Mouse (Mus musculus) brain, embryonic 14.5 days (tissue): Measurements from ENCODE around the gene Ccdc138. TPM values are rescaled to one million over a fixed set of nuclear protein-coding genes. Genes with fewer than 3 reads are reported as not detected.

ENCODE experiments used
- DNase-seq: peaks from one replicate; pipeline ENCODE4 v3.0.0-alpha.2; 2011; ENCODE audit warnings: low read depth
- CTCF ChIP-seq: fragments of 200-500 bp; IDR thresholded peaks from 2 replicates; pipeline ENCODE4 v1.5.1; 2012; ENCODE audit warnings: inconsistent platforms, mild to moderate bottlenecking, moderate library complexity, borderline replicate concordance; ENCODE audit not compliant: insufficient read depth, insufficient read length; ENCODE audit errors: extremely low read depth
- POLR2A ChIP-seq: fragments of 200-500 bp; IDR thresholded peaks from 2 replicates; pipeline ENCODE4 v1.6.1; 2012; ENCODE audit warnings: mild to moderate bottlenecking, inconsistent platforms, borderline replicate concordance; ENCODE audit not compliant: poor library complexity, insufficient read depth, insufficient read length, severe bottlenecking; ENCODE audit errors: extremely low read depth
- polyA plus RNA-seq: library from polyadenylated mRNA; depleted of rRNA; stranded (reverse); fragments of >200 nt; gene quantifications from 2 replicates; pipeline ENCODE4 v1.2.3, GENCODE M21; 2012

Gene Ccdc138
- polyA plus RNA-seq, 1 experiment = 4.6 TPM

DNA sequence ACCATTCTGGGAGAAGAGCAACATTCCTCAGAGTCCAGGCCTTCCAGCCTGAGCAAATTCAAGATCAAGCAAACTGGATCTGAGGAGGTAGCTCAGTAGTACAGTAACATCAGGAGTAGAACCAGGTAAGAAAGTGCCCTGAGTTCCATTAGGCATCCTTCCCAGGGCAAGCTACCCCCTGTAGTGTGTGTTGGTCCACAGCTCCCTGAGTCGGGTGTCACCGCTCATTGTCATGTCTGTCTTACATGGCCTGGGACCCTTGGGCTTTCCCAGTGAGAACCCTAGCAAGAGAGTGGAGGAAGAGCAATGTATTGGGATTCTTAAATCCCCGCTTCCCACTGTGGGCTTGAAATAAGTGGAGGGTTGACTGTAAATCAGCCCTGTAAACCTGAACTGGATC, 97.4 kb downstream of the Ccdc138 start:
- TF ChIP-seq CTCF = no peak
- no peak for TF ChIP-seq POLR2A

DNA sequence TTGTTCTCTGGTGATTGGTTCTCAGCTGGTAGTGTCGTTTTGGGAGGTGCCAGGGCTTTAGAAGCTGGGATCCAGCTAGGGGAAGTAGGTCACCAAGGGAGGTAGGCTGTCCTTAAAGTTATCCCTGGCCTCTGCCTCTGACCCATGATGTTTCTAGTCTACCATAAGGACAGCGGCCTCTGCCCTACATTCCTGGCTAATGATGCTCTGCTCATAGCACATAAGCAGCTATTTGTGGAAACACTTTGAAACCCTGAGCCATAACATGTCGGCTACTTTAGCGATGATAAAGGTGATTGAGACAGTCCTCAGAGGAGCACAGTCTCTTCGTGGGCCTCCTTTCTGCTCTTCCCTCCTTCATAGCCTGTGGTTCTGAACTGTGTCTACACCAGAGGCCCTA, 98.1 kb downstream of the Ccdc138 start:
- DNase-seq = no peak
- TF ChIP-seq CTCF = no peak
- TF ChIP-seq POLR2A = no peak

More for the DNA sequence above, 97.4 kb downstream of the Ccdc138 start:
- no peak for DNase-seq

GRCm38 (mm10) chr10:58600151-58600550, 102.4 kb downstream of the Ccdc138 start:
- no peak for DNase-seq
- TF ChIP-seq POLR2A = no peak
- no peak for TF ChIP-seq CTCF

DNA sequence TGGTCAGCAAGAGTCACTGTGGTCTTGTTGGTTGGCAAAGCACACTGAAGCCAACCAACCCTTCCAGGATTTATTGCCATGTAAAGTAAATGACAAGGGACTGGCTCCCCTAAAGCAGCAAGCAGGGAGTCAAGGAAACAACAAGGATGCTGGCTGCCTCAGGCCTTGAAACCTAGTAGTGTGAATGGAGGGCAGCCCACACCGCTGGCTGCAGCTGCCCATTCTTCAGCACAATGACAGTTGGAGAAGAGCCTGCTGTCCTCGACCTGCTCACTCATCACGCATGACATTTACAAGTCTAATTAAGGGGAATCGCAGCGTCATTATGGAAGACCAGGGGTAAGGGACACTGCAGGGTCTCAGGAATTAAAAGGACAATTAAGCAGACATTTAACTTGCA, 103.2 kb downstream of the Ccdc138 start:
- peak; percentile 86 for DNase-seq
- no peak for TF ChIP-seq CTCF
- no peak for TF ChIP-seq POLR2A

GRCm38 (mm10) chr10:58601431-58601901, 103.7 kb downstream of the Ccdc138 start:
- peak; percentile 94 for DNase-seq
- TF ChIP-seq CTCF (no peak), POLR2A (no peak)

DNA sequence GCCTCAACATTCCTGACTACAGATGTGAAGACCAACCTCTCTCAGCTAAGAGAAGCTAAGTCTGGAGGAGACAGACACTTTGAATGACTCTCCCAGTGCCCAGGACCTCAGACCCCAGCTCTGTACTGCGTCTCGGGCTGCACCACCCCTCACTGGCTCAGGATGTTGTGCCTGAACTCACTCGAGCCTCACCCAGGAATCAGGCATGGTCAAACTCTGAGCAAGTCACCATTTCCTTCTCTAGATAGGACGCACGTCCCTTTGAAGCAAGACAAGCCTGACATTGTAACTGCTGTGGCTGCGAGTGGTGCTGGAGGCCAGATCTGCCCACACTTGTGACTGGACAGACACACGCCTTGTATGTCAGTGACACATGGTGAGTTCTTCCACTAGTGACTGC, 104.2 kb downstream of the Ccdc138 start:
- TF ChIP-seq CTCF = no peak
- no peak for TF ChIP-seq POLR2A
- no peak for DNase-seq

- no peak for TF ChIP-seq CTCF
- no peak for TF ChIP-seq POLR2A
These were observed 107.0 kb downstream of the Ccdc138 start for GRCm38 (mm10) chr10:58604779-58605178.

DNA sequence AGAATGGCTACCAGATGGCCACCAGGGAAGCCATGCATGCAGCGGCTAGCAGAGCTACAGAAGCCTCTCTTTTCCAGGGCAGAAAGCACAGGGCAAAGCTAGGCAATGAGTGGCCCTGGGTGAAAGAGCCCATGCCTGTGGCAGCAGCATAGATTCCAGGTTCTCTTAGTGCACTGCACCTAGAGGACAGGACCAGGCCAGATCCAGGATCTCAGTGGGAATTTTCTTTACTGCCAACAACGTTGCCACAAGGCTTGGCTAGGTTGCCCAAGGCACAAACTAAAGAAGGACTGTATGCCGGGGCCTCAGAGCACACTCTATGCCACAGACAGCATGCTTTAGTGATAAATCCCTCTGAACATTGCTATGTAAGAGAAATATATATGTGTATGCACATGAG, 108.6 kb downstream of the Ccdc138 start:
- DNase-seq = no peak
- no peak for TF ChIP-seq POLR2A

More at GRCm38 (mm10) chr10:58604779-58605178, 107.0 kb downstream of the Ccdc138 start:
- peak; percentile 38 for DNase-seq

DNA sequence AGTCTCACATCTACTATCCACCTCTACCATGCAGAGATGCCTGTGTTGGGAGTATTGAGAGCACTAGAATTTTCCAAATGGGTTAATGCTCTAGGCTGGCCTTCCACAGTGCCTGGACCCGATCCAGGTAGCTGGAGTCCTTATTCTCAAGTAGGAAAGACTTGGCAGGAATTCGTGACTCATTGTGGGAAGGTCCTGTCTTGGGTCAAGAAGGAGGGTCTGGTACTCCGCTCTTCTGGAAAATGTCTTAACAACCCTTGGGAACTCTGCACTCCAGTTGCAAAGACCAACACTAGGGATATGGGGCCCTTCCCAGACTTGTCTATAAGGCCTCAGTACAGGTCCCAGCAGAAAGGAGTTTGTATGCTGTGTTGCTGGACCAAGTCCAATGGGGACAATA, 111.1 kb downstream of the Ccdc138 start:
- TF ChIP-seq CTCF (no peak), POLR2A (no peak)
- DNase-seq = no peak

- DNase-seq = no peak
- TF ChIP-seq POLR2A = no peak
- no peak for TF ChIP-seq CTCF
These were observed 112.9 kb downstream of the Ccdc138 start for GRCm38 (mm10) chr10:58610484-58611261.

- DNase-seq = no peak
- TF ChIP-seq CTCF (no peak), POLR2A (no peak)
These were observed 116.9 kb downstream of the Ccdc138 start for GRCm38 (mm10) chr10:58614601-58615000.

GRCm38 (mm10) chr10:58616565-58616964, 118.8 kb downstream of the Ccdc138 start:
- no peak for TF ChIP-seq POLR2A
- TF ChIP-seq CTCF = no peak
- DNase-seq = no peak
